Mouse (Mus musculus): Measurements from ENCODE around the gene Larp1. TPM values are rescaled to one million over a fixed set of nuclear protein-coding genes. Genes with fewer than 3 reads are reported as not detected.
"Not testable (repeated sequence)": the region's sequence is repeated elsewhere in the genome, so short reads cannot be mapped to it uniquely, and the experiment has no call there.

Larp1 gene
- total RNA-seq, 2 experiments from 2014 or later: 67.2 to 138 TPM

DNA sequence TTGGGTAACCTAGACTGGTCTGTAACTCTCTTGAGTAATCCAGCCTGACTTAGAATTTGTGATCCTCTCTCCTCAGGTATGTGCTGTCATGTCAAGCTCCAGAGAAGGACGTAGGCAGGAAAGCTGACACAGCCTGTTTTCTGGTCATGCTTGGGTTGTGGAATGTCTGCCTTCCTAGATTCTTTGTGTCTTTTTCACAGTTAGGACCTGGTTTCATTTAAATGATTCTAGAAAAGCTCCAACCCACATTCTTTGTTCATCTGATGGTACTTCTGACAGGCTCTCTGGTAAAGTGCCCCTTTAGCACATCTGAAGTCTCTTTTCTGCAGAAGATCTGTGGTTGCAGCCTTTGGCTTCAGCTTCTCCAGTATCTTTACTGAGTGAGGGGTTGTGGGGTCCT is 15.4 kb downstream of the Larp1 start:
- ATAC-seq (replicated peaks; ENCODE audit: low FRiP score, low TSS enrichment, poor library complexity, severe bottlenecking): no peak

DNA sequence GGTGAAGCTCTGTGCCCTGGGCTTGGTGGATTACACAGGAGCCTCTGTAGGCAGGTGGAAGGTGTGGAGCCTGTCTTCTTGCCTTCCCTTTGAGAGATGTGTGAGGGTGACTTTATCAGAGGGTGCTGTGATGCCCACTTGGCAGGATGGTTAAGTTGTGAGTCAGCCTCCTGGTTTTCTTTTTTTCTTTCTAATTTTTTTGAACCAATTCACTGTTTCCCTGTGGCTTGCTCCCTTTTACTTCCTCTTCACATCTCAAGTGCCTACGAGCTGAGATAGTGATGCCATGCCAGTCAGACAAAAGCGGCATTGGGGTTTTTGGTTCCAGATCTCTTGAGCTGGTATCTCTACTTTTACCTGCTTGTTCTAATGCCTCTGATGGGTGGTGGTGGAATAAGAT is 15.8 kb downstream of the Larp1 start:
- ATAC-seq (replicated peaks; ENCODE audit: low FRiP score, low TSS enrichment, poor library complexity, severe bottlenecking): peak; percentile 34; the same call in 1 of the 2 replicates

DNA sequence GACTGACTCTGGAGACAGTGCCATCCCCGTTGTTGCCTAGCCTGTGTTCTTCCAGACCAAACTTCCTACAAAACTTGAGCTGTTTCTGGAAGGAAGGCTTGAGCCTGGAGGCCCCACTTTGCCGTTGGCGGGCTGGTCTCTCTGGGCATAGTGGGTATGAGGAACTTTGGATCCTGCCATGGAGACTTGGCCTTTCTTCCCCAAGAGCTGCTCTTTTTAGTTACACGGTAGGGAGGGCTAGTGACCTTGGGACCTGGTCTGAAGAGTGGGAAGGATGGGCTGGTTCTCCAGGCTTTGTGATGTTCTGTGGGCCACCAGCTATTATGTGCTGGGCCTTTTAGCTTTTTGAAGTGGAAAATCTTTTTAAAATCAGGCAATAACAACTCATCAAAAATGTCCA is 17.0 kb downstream of the Larp1 start:
- ATAC-seq (replicated peaks; ENCODE audit: low FRiP score, low TSS enrichment, poor library complexity, severe bottlenecking): no peak

DNA sequence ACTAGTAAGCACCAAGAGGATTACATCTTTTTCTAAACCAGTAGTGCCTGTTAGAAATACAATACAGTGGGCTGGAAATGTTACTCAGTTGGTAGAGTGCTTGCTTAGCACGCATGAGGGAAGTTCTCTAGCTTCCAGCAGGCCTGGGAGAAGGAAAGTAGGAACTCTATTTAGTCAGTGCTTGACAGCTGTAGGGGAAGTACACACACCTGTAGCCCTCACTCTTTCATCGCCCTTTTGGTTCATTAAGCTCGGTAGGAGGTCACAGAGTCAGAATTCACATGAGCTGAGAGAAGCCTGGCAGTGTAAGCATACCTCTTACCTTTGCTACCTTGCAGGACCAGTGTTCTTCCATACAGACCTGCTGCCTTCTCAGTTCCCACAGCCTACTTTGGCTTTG is 17.5 kb downstream of the Larp1 start:
- no peak for ATAC-seq (replicated peaks; ENCODE audit: low FRiP score, low TSS enrichment, poor library complexity, severe bottlenecking)

DNA sequence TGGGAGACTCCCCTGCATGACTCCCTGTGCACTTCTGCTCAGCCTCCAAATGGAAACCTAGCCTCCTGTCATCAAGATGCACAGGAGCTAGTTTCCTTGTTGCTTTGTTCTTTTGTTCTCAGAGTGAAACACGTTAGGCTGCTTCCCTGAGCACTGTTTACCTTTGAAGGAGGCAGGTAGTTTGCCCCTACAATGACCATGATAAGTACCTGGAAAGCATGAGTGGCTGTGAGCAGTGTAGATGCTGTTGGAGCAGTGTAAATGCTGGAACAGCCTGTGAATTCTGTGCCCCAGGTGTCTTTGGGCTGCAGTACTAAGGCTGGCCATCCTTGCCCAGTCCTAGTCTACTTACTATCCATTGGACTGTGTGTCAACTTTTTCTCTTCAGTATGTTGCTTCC is 18.0 kb downstream of the Larp1 start:
- no peak for ATAC-seq (replicated peaks; ENCODE audit: low FRiP score, low TSS enrichment, poor library complexity, severe bottlenecking)

DNA sequence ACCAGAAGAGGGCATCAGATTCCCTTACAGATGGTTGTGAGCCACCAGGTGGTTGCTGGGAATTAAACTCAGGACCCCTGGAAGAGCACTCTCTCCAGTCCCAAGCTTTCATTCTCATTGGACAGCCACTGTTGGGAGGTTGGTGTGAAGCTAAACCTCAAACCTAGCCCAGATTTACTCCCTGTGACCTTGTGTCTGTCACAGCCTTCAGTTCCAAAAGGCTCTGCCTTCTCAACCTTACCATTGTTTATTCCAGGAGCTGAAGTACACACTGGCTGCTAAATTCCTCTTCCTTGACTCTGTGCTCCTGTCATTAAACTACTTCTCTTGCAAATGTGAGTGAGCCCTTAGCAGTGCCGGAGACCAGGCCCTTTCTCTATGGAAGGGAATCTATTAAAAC is 20.1 kb downstream of the Larp1 start:
- ATAC-seq (replicated peaks; ENCODE audit: low FRiP score, low TSS enrichment, poor library complexity, severe bottlenecking): no peak

DNA sequence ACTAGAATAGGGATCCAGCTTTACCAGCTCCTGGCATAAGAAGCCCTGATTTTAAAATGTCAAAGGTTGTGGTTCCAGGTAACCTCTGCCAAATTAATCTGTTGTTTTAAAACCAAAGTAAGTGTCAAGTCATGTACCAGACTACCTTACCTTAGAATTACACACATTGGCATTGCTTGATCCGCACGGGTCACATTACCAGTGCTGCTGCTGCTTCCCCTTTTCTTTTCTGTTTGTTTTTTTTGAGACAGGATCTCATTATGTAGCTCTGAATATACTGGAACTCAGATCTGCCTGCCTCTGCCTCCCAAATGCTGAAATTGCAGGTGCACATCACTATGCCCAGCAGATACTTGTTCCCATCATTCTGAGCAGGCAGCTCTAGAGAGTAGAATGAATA is 21.0 kb downstream of the Larp1 start:
- no peak for ATAC-seq (replicated peaks; ENCODE audit: low FRiP score, low TSS enrichment, poor library complexity, severe bottlenecking)

DNA sequence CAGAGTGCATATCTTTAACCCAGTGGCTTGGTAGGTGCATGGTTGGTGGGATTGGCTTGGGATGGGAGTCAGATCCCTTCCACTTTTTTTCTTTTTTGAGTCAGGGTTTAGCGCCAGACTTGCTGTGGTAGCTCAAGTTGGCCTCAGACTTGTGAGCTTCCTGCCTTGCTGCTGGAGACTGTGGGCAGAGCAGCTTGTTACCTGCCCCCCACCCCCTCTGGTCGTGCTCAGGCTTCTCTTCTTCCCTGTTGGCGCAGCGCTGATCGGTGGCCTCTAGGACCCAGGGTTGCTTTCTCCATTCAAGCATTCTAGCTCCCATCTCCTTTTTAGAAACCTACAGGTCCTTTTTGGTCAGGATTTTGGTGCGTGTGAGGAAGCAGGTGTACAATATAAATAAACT is 22.3 kb downstream of the Larp1 start:
- no peak for ATAC-seq (replicated peaks; ENCODE audit: low FRiP score, low TSS enrichment, poor library complexity, severe bottlenecking)

DNA sequence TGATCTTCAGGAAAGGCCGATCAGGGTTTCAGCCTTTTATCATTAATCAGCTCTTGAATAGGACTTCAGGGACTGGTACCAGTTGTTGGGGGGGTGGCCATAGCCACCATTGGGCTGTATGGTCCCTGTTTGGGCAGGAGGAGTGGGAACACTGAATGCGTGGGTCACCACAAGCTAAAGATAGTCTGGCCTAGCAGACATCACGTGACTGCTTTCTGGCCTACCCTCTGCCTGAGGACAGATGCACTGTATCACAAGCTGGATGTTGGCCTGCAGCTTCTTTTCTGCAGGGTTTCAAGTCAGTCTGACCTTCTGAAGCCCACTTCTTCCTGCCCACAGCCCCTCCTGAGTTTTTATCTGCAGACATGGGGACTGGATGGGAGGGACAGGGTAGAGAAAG is 24.8 kb downstream of the Larp1 start:
- 0 out of 2 replicates have a peak, but pooled peaks have one; percentile 31 for ATAC-seq (replicated peaks; ENCODE audit: low FRiP score, low TSS enrichment, poor library complexity, severe bottlenecking)

DNA sequence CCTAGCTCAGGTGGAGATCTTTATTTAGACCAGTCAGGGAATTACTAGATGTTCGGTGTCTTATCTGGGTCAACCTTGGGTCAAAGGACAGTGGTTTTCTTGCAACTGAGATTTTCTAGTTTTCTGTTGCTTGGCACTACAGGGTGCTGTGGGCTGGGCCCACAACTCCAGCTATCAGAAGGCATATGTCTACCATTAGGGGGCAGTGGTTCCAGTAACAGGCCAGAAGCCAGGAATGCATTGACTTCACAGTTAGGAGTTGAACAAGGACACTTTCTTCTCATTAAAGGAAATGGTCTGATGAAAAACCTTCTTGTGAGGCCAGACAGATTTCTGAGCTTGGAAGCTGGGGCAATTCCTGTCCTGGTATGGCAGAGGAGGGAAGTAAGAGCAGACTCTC is 30.2 kb downstream of the Larp1 start:
- ATAC-seq (replicated peaks; ENCODE audit: low FRiP score, low TSS enrichment, poor library complexity, severe bottlenecking): 0 out of 2 replicates have a peak, but pooled peaks have one; percentile 66

DNA sequence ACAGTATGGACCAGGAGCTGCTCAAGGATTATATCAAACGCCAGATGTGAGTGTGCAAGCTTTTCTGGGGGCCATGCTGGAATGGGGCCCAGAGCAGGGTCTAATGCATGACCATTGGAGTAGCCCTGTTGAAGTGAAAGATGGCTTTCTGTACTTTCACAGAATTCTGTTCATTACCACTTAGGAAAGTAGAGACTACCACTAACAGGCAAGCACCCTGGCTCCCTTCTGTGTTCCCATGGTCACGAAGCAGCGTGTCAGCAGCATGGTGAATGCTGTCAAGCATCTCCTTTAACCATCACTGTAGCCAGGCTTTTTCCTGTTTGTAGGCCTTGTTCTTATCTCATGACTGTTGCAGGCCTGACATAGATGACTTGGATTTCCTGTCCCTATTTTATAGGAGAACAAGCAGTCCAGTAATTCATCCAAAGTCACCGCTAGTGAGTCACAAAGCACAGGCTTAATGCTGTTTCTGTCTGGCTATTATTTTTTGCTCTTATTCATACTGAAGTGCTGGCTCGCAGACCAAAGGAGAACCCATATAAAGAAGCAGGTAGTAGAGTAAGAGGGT is 34.1 kb downstream of the Larp1 start:
- ATAC-seq (replicated peaks; ENCODE audit: low FRiP score, low TSS enrichment, poor library complexity, severe bottlenecking): no peak

DNA sequence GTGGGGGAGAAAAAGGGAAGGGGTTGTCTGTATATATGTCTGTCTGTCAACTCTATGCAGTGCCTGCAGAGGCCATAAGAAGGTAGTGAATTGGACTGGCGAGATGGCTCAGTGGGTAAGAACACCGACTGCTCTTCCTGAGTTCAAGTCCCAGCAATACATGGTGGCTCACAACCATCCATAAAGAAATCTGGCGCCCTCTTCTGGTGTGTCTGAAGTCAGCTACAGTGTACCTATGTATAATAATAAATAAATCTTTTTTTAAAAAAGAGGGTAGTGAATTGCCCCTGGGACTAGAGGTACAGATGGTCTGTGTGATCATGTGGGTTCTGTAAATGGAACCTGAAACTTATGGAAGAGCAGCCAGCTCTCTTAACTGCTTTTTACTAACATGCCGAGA is 37.6 kb downstream of the Larp1 start:
- no peak for ATAC-seq (replicated peaks; ENCODE audit: low FRiP score, low TSS enrichment, poor library complexity, severe bottlenecking)

DNA sequence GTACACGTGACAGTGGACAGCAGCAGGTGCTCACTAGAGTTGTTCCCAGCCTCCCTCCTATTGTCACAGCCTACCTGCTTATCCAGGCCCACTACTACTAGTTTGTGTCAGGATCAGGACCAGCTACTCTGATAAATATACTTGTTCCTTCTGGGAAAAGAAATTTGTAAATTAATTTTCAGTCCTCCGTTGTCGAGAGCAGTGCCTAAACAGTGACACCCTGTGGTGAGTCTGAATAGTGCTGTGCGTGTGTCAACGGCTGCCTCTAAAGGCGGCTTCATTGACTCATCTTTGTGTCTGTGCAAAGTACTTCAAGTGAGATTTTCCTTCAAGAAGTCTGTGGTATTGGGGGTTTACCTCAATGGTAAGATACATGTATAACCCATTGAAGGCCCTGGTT is 48.6 kb downstream of the Larp1 start:
- peak; percentile 71 for ATAC-seq (replicated peaks; ENCODE audit: low FRiP score, low TSS enrichment, poor library complexity, severe bottlenecking)

DNA sequence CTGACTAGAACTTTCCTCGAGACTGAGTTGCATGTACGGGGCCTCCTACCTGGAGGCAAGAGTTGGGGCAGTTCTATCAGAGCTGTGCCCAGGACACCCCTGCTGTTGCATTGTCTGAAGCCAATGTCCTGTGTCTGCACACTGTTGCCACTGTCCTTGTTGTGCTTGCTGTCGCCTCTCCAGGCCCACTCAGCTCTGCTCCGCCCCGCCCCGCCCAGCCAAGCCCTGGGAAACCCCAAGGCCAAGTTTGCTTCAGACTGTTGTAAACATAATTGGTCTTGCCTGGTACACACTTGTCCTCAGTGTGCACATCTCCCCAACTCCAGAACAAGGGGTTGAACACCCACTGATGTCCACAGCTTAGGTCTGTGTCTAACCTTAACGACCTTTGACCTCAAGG is 50.9 kb downstream of the Larp1 start:
- ATAC-seq (replicated peaks; ENCODE audit: low FRiP score, low TSS enrichment, poor library complexity, severe bottlenecking): not testable (repeated sequence)

DNA sequence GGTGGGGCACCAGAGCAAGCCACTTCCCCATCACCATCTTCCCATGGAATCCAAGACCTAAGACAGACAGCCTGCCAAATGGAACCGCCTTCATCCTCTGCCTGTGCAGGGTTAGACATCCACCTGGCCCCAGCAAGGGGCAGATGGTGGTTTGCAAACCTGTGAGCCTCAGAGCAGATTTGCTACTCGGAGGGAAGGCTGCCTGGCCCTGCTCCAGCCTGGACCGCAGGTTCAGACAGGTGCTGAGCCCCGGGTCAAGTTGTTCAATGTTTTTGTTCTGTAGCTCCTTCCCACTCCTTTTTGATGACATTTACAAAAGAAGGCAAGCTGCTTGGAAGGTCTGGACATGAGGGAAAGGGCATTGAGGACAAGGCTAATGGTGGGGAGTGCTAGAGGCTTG is 52.4 kb downstream of the Larp1 start:
- ATAC-seq (replicated peaks; ENCODE audit: low FRiP score, low TSS enrichment, poor library complexity, severe bottlenecking): not testable (repeated sequence)

DNA sequence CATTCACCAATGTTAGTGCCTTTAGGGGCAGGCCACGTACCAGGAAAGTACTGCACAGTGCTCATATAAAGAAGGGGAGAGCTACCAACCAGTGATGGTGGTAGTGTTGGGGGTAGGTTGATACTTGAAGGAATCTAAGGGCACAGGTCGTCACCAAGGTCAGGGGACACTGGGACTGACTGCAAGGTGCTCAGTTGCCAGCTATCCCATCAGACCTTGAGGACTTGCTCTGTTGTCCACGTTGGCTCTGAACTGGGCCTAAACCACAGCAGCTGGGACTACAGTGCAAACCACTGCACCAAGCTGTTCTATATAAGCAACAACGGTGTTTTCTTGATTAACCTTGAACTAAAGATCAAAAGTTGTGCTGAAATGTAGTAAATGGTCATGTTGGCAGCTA is 53.7 kb downstream of the Larp1 start:
- no peak for ATAC-seq (replicated peaks; ENCODE audit: low FRiP score, low TSS enrichment, poor library complexity, severe bottlenecking)

DNA sequence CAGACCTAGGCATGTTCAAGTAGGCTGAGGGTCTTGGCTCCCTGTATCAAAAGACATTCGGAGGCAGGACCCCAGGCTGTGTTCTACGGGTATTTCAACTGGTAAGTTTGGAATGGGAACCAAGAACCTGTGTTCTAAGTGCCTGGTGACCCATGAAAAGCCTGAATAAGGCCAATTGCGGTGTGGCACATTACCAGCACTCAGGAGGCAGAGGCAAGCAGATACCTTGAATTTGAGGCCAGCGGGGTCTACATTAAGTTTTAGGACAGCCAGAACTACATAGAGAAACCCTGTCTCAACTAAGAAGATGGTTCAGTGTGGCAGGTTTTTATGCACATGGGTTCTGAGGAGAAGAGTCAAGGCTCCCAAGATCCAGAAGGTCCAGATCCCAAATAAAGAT is 56.2 kb downstream of the Larp1 start:
- no peak for ATAC-seq (replicated peaks; ENCODE audit: low FRiP score, low TSS enrichment, poor library complexity, severe bottlenecking)

DNA sequence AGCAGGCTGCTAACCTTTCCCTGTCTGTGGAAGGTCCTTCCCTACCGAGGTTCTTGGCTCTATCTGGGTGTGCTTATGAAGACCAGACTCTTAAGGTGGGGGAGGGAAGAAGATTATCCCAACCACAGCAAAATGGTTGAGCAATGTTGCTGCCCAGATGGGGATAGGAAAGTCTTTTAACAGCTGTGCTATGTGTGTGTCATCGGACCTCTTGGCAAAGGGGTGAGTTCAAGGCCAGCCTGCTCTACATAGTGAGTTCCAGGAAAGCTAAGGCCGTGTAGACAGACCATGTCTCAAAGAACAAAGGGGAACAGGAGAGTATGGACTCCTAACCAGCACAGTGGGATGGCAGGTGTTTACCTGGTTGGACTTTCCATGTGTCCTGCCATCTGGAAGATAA is 64.1 kb downstream of the Larp1 start:
- ATAC-seq (replicated peaks; ENCODE audit: low FRiP score, low TSS enrichment, poor library complexity, severe bottlenecking): no peak

DNA sequence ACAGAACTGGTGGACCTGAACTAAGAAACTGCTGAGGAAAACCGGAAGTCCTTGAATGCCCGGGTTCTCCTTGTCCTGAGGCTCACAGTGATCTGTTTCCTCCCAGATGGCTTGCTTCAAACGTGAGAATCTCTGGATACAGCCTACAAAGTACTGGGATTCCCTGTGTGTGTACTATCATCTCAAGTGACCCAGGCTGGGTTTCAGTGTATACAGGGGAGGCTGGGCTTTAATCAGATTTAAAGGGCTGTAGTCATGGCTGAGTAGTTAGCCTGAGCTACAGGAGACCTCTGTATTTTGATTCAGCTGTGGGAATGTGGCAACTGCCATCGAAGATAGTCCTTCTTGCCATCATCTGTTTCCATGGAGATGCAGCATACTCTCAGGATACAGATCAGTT is 68.4 kb downstream of the Larp1 start:
- no peak for ATAC-seq (replicated peaks; ENCODE audit: low FRiP score, low TSS enrichment, poor library complexity, severe bottlenecking)

DNA sequence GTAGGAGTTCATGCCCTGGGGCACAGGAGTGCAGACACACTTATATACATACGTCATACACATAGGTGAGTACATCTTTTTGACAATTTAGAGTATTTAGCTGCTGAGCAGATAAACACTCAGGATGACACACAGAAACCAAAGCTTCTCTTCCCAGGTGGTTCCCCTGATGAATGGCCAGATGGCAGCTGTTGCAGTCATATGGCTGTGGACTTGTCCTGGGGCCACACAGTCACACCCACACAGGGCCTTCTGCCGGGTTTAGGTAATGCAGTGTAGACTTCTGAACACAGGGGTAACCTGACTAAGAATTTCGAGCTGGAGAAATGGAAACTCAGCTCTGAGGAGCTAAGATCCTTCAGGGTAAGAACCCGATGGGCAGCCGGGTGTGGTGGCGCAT is 72.9 kb downstream of the Larp1 start:
- ATAC-seq (replicated peaks; ENCODE audit: low FRiP score, low TSS enrichment, poor library complexity, severe bottlenecking): no peak

DNA sequence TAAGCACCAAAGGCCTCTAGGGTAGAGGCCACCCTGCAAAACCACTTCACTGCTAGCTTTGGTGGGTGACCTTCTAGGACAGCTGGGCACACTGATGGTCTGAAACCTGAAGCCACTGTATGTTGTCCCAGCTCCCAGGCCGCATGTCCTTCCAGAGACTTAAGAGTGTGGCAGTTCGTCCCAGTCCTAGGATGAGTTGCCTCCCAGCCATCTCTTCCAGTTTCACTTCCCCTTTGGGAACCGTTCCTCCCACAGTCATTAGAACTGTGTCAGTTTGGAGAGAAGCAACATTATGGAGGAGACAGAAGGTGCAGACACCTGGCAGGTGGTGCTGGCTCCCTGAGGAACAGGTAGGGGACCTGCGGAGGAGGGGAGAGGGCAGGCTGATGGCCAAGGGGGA is 83.7 kb downstream of the Larp1 start:
- ATAC-seq (replicated peaks; ENCODE audit: low FRiP score, low TSS enrichment, poor library complexity, severe bottlenecking): no peak

DNA sequence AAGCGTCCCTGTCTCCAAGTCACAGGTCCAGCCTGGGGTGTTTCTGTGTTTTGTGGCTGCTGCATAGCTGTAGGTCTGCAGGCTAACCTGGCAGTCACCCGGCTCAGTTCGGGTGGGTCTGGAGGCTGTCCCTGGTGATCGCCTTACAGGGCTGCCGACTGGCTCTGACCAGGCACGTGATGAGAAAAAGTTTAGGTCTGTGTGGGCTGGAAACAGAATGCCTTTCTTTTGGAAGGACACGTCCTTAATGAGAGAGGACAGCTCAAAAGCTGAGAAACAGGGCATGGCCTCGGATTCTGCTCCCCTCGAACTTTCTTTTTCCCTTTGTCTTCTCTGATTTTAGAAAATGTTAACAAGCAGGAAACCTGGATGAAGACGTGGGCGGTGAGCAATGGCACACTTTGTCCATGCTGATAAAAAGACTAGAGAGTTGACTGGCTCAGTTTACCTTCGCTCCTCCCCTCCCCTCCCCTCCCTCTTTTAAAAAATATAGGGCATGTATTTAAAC is 84.2 kb downstream of the Larp1 start, which contains the start of gene Gm12248:
TSS of gene Gm12248 (minus strand) at position 114 of the 508 bp plus-strand sequence.
- ATAC-seq (replicated peaks; ENCODE audit: low FRiP score, low TSS enrichment, poor library complexity, severe bottlenecking): peak; percentile 77
